Mouse (Mus musculus): ENCODE measurements around the gene Cby3.

- TF ChIP-seq CTCF (IDR thresholded peaks at IDR 0.05; ENCODE audit: borderline replicate concordance, insufficient read depth, low read length) = no peak
- TF ChIP-seq POLR2A (IDR thresholded peaks at IDR 0.05; ENCODE audit: low read depth, low read length) = no peak; the same call in 1 of the 2 replicates
Measured at GRCm38 (mm10) chr11:50323843-50324242, 30.4 kb upstream of the Cby3 start.
